Mouse (Mus musculus): ENCODE data around the gene Olfr1177-ps. TPM values are rescaled to one million over a fixed set of nuclear protein-coding genes. Genes with fewer than 3 reads are reported as not detected.

Gene Olfr1177-ps
- not detected in 2 replicates for polyA plus RNA-seq (2014; fragmentation: Nextera tagmentation; extraction: Ambion mirVana)

- Histone ChIP-seq H3K9ac (replicated peaks; ENCODE audit: low read depth, low read length) (no peak within 1 kb of the TSS), H3K4me1 (ENCODE audit: control insufficient read depth, insufficient read depth, low read length) (no peaks in the 10 kb centered on the region), H3K36me3 (ENCODE audit: control insufficient read depth, insufficient read depth, low read length) (no peaks in the 10 kb centered on the region), H3K27ac (ENCODE audit: low read length) (no peak within 1 kb of the TSS), H3K4me3 (ENCODE audit: low read depth, low read length) (no peak within 1 kb of the TSS), H3K27me3 (ENCODE audit: control insufficient read depth, insufficient read depth, low read length) (no peaks in the 10 kb centered on the region), H3K9me3 (ENCODE audit: control insufficient read depth, low read depth, low read length) (no peaks in the 10 kb centered on the region), H3K4me2 (replicated peaks; ENCODE audit: low read depth, low read length) (no peak within 1 kb of the TSS)
- 86% methylated on average over 1 of the region's 1 CpGs for WGBS
- ATAC-seq (ENCODE audit: insufficient number of reproducible peaks, insufficient read depth, low FRiP score, low read depth): no peak
These were observed at the start of gene Olfr1177-ps for GRCm38 (mm10) chr2:88346392-88346791. TSS of gene Olfr1177-ps (minus strand) at chr2:88346492.

- Histone ChIP-seq H3K4me2 (replicated peaks; ENCODE audit: low read depth, low read length) (no peak within 1 kb of the TSS), H3K36me3 (ENCODE audit: control insufficient read depth, insufficient read depth, low read length) (no peaks in the 10 kb centered on the region), H3K4me1 (ENCODE audit: control insufficient read depth, insufficient read depth, low read length) (no peaks in the 10 kb centered on the region), H3K27me3 (ENCODE audit: control insufficient read depth, insufficient read depth, low read length) (no peaks in the 10 kb centered on the region), H3K9me3 (ENCODE audit: control insufficient read depth, low read depth, low read length) (no peaks in the 10 kb centered on the region), H3K9ac (replicated peaks; ENCODE audit: low read depth, low read length) (no peak within 1 kb of the TSS), H3K4me3 (ENCODE audit: low read depth, low read length) (no peak within 1 kb of the TSS), H3K27ac (ENCODE audit: low read length) (no peak within 1 kb of the TSS)
- 88% methylated on average over 1 of the region's 1 CpGs for WGBS
- ATAC-seq (ENCODE audit: insufficient number of reproducible peaks, insufficient read depth, low FRiP score, low read depth): no peak
These were observed 40.5 kb upstream of the Olfr1177-ps start, which contains the start of gene Olfr1178 for GRCm38 (mm10) chr2:88386762-88387161. TSS of gene Olfr1178 (plus strand) at chr2:88387062.

- Histone ChIP-seq H3K27ac (ENCODE audit: low read length) (no peak overlapping the region), H3K9me3 (ENCODE audit: control insufficient read depth, low read depth, low read length) (no peaks in the 10 kb centered on the region), H3K4me3 (ENCODE audit: low read depth, low read length) (no peak overlapping the region), H3K9ac (replicated peaks; ENCODE audit: low read depth, low read length) (no peak overlapping the region), H3K4me2 (replicated peaks; ENCODE audit: low read depth, low read length) (no peak overlapping the region), H3K4me1 (ENCODE audit: control insufficient read depth, insufficient read depth, low read length) (no peaks in the 10 kb centered on the region), H3K27me3 (ENCODE audit: control insufficient read depth, insufficient read depth, low read length) (no peaks in the 10 kb centered on the region), H3K36me3 (ENCODE audit: control insufficient read depth, insufficient read depth, low read length) (no peaks in the 10 kb centered on the region)
- no peak for ATAC-seq (ENCODE audit: insufficient number of reproducible peaks, insufficient read depth, low FRiP score, low read depth)
- WGBS: 2% methylated on average over 2 of the region's 2 CpGs
These were observed 10.0 kb upstream of the Olfr1177-ps start for GRCm38 (mm10) chr2:88356304-88356703.

GRCm38 (mm10) chr2:88336421-88336820 is 9.9 kb downstream of the Olfr1177-ps start, which contains the start of gene Olfr1176:
TSS of gene Olfr1176 (plus strand) at chr2:88336721.
- WGBS: 55% methylated on average over 1 of the region's 1 CpGs
- Histone ChIP-seq H3K4me1 (ENCODE audit: control insufficient read depth, insufficient read depth, low read length) (no peaks in the 10 kb centered on the region), H3K27ac (ENCODE audit: low read length) (no peak within 1 kb of the TSS)

GRCm38 (mm10) chr2:88327115-88327514 is 19.2 kb downstream of the Olfr1177-ps start, which contains the start of gene Olfr1175-ps:
TSS of gene Olfr1175-ps (minus strand) at chr2:88327215.
- H3K4me2 ChIP-seq (replicated peaks; ENCODE audit: low read depth, low read length): no peak within 1 kb of the TSS
- no peaks in the 10 kb centered on the region for H3K27me3 ChIP-seq (ENCODE audit: control insufficient read depth, insufficient read depth, low read length)
- no peaks in the 10 kb centered on the region for H3K9me3 ChIP-seq (ENCODE audit: control insufficient read depth, low read depth, low read length)
- no peak for ATAC-seq (ENCODE audit: insufficient number of reproducible peaks, insufficient read depth, low FRiP score, low read depth)
- no peak within 1 kb of the TSS for H3K27ac ChIP-seq (ENCODE audit: low read length)
- no peaks in the 10 kb centered on the region for H3K36me3 ChIP-seq (ENCODE audit: control insufficient read depth, insufficient read depth, low read length)
- 88% methylated on average over 2 of the region's 2 CpGs for WGBS
- H3K9ac ChIP-seq (replicated peaks; ENCODE audit: low read depth, low read length): no peak within 1 kb of the TSS
- no peak within 1 kb of the TSS for H3K4me3 ChIP-seq (ENCODE audit: low read depth, low read length)
- H3K4me1 ChIP-seq (ENCODE audit: control insufficient read depth, insufficient read depth, low read length): no peaks in the 10 kb centered on the region

More at GRCm38 (mm10) chr2:88336421-88336820, 9.9 kb downstream of the Olfr1177-ps start, which contains the start of gene Olfr1176:
- Histone ChIP-seq H3K36me3 (ENCODE audit: control insufficient read depth, insufficient read depth, low read length) (no peaks in the 10 kb centered on the region), H3K27me3 (ENCODE audit: control insufficient read depth, insufficient read depth, low read length) (no peaks in the 10 kb centered on the region), H3K9ac (replicated peaks; ENCODE audit: low read depth, low read length) (no peak within 1 kb of the TSS), H3K9me3 (ENCODE audit: control insufficient read depth, low read depth, low read length) (no peaks in the 10 kb centered on the region), H3K4me2 (replicated peaks; ENCODE audit: low read depth, low read length) (no peak within 1 kb of the TSS), H3K4me3 (ENCODE audit: low read depth, low read length) (no peak within 1 kb of the TSS)
- no peak for ATAC-seq (ENCODE audit: insufficient number of reproducible peaks, insufficient read depth, low FRiP score, low read depth)

- Histone ChIP-seq H3K4me1 (ENCODE audit: control insufficient read depth, insufficient read depth, low read length) (no peaks in the 10 kb centered on the region), H3K4me2 (replicated peaks; ENCODE audit: low read depth, low read length) (no peak within 1 kb of the TSS), H3K27ac (ENCODE audit: low read length) (no peak within 1 kb of the TSS), H3K27me3 (ENCODE audit: control insufficient read depth, insufficient read depth, low read length) (no peaks in the 10 kb centered on the region), H3K36me3 (ENCODE audit: control insufficient read depth, insufficient read depth, low read length) (no peaks in the 10 kb centered on the region), H3K4me3 (ENCODE audit: low read depth, low read length) (no peak within 1 kb of the TSS), H3K9me3 (ENCODE audit: control insufficient read depth, low read depth, low read length) (no peaks in the 10 kb centered on the region), H3K9ac (replicated peaks; ENCODE audit: low read depth, low read length) (no peak within 1 kb of the TSS)
- WGBS: 91% methylated on average over 4 of the region's 4 CpGs
- ATAC-seq (ENCODE audit: insufficient number of reproducible peaks, insufficient read depth, low FRiP score, low read depth): no peak
These were observed 31.3 kb downstream of the Olfr1177-ps start, which contains the start of gene Olfr1174-ps for GRCm38 (mm10) chr2:88315035-88315434. TSS of gene Olfr1174-ps (minus strand) at chr2:88315135.

Other genes with a start within 250 kb of the Olfr1177-ps start
- gene Olfr1166, start 218.2 kb downstream of the Olfr1177-ps start, polyA plus RNA-seq (2014; fragmentation: Nextera tagmentation; extraction: Ambion mirVana): not detected in 2 replicates
- gene Olfr1167, start 191.3 kb downstream of the Olfr1177-ps start, polyA plus RNA-seq (2014; fragmentation: Nextera tagmentation; extraction: Ambion mirVana): not detected in 2 replicates
- gene Olfr1168, start 164.6 kb downstream of the Olfr1177-ps start, polyA plus RNA-seq (2014; fragmentation: Nextera tagmentation; extraction: Ambion mirVana): not detected in 2 replicates
- not detected in 2 replicates for gene Olfr1170, start 118.2 kb downstream of the Olfr1177-ps start, polyA plus RNA-seq (2014; fragmentation: Nextera tagmentation; extraction: Ambion mirVana)
- gene Olfr1173, start 66.6 kb downstream of the Olfr1177-ps start, polyA plus RNA-seq (2014; fragmentation: Nextera tagmentation; extraction: Ambion mirVana): not detected in 2 replicates
- not detected in 2 replicates for gene Olfr1174-ps, start 31.4 kb downstream of the Olfr1177-ps start, polyA plus RNA-seq (2014; fragmentation: Nextera tagmentation; extraction: Ambion mirVana)
- not detected in 2 replicates for gene Olfr1175-ps, start 19.3 kb downstream of the Olfr1177-ps start, polyA plus RNA-seq (2014; fragmentation: Nextera tagmentation; extraction: Ambion mirVana)
- not detected in 2 replicates for gene Olfr1176, start 9.8 kb downstream of the Olfr1177-ps start, polyA plus RNA-seq (2014; fragmentation: Nextera tagmentation; extraction: Ambion mirVana)
- not detected in 2 replicates for gene Olfr1178, start 40.6 kb upstream of the Olfr1177-ps start, polyA plus RNA-seq (2014; fragmentation: Nextera tagmentation; extraction: Ambion mirVana)
- gene Olfr1179, start 60.0 kb upstream of the Olfr1177-ps start, polyA plus RNA-seq (2014; fragmentation: Nextera tagmentation; extraction: Ambion mirVana): not detected in 2 replicates
- not detected in 2 replicates for gene Olfr1180, start 72.7 kb upstream of the Olfr1177-ps start, polyA plus RNA-seq (2014; fragmentation: Nextera tagmentation; extraction: Ambion mirVana)
- gene Olfr1181, start 79.7 kb upstream of the Olfr1177-ps start, polyA plus RNA-seq (2014; fragmentation: Nextera tagmentation; extraction: Ambion mirVana): not detected in 2 replicates
- gene Gm13757, start 102.6 kb upstream of the Olfr1177-ps start, polyA plus RNA-seq (2014; fragmentation: Nextera tagmentation; extraction: Ambion mirVana): not detected in 2 replicates
- not detected in 2 replicates for gene Olfr1183, start 108.4 kb upstream of the Olfr1177-ps start, polyA plus RNA-seq (2014; fragmentation: Nextera tagmentation; extraction: Ambion mirVana)
- gene Olfr1184, start 137.1 kb upstream of the Olfr1177-ps start, polyA plus RNA-seq (2014; fragmentation: Nextera tagmentation; extraction: Ambion mirVana): not detected in 2 replicates
- gene Olfr1185-ps1, start 146.8 kb upstream of the Olfr1177-ps start, polyA plus RNA-seq (2014; fragmentation: Nextera tagmentation; extraction: Ambion mirVana): not detected in 2 replicates
- gene Olfr1186, start 172.1 kb upstream of the Olfr1177-ps start, polyA plus RNA-seq (2014; fragmentation: Nextera tagmentation; extraction: Ambion mirVana): not detected in 2 replicates
- gene Olfr1188, start 210.4 kb upstream of the Olfr1177-ps start, polyA plus RNA-seq (2014; fragmentation: Nextera tagmentation; extraction: Ambion mirVana): not detected in 2 replicates
- gene Olfr1189, start 240.0 kb upstream of the Olfr1177-ps start, polyA plus RNA-seq (2014; fragmentation: Nextera tagmentation; extraction: Ambion mirVana): not detected in 2 replicates

Measured in stomach, embryonic 14.5 days (tissue).